Mouse (Mus musculus) G1E (cell line): ENCODE measurements around the gene Sult5a1.

Experiments
- CTCF ChIP-seq: IDR thresholded peaks from 2 replicates; pipeline ENCODE4 v1.5.1; 2012; ENCODE audit warnings: low read depth, low read length, inconsistent platforms, mixed read lengths
- GATA1 ChIP-seq: IDR thresholded peaks from 2 replicates; pipeline ENCODE4 v1.6.1; 2012; ENCODE audit warnings: borderline replicate concordance, low read length, inconsistent platforms, mixed read lengths
- POLR2AphosphoS5 ChIP-seq: IDR thresholded peaks from 2 replicates; pipeline ENCODE4 v1.6.1; 2012; ENCODE audit warnings: low read depth, low read length, inconsistent platforms; ENCODE audit not compliant: insufficient replicate concordance
- TAL1 ChIP-seq: conservative IDR thresholded peaks from 2 replicates; pipeline ENCODE4 v1.6.1; 2012; ENCODE audit warnings: low read depth, low read length, inconsistent platforms, mixed read lengths

DNA sequence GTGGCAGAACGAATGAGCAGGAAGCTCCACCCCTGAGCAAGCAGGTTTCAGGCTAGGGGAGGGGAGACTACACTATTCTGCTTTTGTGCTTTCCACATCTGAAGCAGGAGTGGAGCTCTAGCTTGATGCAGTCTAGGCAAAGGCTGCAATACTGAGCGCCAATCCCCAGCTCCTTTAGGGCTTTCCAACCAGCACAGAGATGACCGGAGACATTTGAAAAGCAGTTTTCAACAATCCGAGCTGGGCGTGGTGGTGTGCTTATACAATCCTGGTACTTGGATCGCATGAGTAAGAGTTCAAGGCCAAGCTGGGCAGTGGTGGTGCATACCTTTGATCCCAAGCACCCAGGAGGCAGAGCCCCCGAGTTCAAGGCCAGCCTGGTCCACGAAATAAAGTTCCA, 33.8 kb upstream of the Sult5a1 start:
- TF ChIP-seq GATA1 (no peak), CTCF (no peak), TAL1 (no peak), POLR2AphosphoS5 (no peak)
